Mouse (Mus musculus) fibroblast of lung, adult 2 months (primary cell): Measurements from ENCODE around the gene Adk.
"Not testable (repeated sequence)": the region's sequence is repeated elsewhere in the genome, so short reads cannot be mapped to it uniquely, and the experiment has no call there.

Experiments used
- DNase-seq: peaks from one replicate; pipeline ENCODE4 v3.0.0-alpha.2; 2011; ENCODE audit warnings: low read depth

Gene Adk

GRCm38 (mm10) chr14:21065490-21066162, 13.3 kb downstream of the Adk start:
- no peak for DNase-seq

DNA sequence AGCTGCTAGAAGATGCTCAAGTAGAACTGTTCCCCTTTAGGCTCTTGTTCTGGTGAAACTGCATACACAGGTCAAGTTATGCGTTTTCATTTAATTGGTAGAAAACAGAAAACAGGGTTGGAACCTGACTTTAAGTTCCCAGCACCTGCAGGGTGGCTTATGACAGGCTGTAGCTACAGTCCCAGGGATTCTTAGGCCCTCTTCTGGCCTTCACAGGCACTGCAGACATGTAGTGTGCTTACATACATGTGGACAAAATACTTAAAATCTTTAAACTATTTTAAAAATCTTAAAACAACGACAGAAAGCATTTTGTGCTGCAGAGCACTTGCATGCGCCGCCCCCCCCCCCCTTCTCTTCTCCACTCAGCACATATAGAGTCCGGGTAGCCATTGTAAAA, 17.2 kb downstream of the Adk start:
- DNase-seq, result no peak

DNA sequence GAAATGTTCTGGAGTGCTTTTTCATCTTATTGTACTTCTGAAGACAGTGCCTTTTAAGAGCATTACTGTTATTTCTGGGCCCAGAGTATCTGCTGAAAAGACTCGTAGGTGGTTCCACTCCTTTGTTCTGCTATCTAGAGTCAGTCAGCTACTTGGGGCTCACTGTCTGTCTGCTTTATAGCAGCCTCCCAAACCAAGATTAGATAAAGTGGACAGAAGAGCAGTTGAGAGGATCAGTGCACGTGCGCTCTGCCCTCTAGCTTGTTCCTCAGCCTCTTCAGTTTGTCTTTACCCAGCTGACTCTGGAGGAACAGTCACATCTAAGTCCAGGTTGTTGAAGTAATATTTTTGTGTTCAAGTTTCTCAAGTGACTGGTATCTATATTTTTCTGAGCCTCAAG, 21.6 kb downstream of the Adk start:
- DNase-seq, result no peak

GRCm38 (mm10) chr14:21074398-21075320, 22.3 kb downstream of the Adk start:
- no peak for DNase-seq

GRCm38 (mm10) chr14:21075751-21076500, 23.6 kb downstream of the Adk start:
- peak; percentile 92 for DNase-seq

DNA sequence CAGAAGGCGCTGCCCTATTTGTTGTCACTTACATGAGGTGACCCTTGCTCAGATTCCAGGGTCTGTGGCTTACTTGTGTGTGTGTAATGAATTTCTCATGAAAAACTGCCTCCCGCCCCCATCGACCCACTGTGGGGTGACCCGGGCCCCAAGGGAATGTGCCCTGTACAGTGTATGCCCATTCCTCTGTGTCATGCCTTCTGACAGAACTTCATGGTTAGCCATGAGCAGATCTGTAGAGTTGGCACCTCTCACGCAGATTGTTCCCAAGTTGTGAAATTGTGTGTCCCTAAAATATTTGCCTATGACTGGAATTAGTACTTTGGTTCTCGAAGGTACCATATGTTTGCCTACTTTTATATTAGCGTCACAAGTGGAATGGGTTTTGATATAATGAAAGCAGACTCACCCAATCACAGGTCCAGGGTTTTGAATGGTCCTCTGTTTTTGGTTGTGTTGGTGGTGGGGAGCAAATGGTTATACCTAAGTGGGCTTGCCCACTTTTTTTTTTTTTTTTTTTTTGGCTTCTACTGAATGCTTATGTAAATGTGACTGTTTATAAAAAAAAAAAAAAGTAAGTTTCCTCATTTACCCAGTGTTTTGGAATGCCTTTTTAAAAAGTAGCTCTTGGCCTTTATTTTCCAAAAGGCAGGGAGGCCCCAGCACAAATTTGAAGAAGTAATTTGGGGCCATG, 24.3 kb downstream of the Adk start:
- no peak for DNase-seq

GRCm38 (mm10) chr14:21077939-21078338, 25.6 kb downstream of the Adk start:
- DNase-seq, result no peak

DNA sequence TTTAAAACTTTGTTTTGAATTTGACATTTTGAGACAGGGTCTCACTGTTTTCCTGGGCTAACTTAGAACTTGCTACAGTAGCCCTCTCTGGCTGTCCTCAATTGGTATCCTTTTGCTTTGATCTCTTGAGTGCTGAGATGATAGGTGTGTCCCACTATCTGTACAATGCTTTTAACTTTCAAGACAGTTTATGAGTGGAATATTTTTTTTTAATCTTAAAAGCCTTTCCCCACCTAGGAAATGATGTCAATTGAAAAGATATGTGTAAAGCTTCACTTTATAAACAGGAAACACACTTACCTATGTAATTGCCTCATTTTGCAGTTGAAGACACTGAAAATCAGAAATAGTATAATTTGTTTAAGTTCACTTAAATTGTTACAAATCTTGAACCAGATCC, 26.1 kb downstream of the Adk start:
- no peak for DNase-seq

DNA sequence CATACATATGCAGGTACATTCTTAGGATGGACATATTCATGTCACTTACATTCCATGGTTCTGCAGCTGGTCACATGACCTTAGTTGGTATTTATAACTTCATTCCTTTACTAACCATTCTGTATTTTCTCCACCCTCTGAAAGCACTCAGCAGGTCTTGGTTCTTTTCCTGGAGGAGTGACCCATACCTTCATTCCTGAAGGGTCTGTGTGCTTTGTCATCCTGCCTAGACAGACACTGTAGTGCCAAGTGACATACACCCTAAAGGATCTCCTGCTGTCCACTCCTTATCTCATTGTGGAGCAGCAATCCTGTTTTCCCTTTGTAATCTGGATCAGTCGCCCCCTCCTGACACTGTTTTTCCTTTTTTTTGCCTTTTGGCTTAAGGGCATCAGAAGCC, 30.4 kb downstream of the Adk start:
- no peak for DNase-seq

- no peak for DNase-seq
These were observed 33.3 kb downstream of the Adk start for GRCm38 (mm10) chr14:21085666-21086065.

GRCm38 (mm10) chr14:21086106-21086505, 33.7 kb downstream of the Adk start:
- DNase-seq, result no peak

DNA sequence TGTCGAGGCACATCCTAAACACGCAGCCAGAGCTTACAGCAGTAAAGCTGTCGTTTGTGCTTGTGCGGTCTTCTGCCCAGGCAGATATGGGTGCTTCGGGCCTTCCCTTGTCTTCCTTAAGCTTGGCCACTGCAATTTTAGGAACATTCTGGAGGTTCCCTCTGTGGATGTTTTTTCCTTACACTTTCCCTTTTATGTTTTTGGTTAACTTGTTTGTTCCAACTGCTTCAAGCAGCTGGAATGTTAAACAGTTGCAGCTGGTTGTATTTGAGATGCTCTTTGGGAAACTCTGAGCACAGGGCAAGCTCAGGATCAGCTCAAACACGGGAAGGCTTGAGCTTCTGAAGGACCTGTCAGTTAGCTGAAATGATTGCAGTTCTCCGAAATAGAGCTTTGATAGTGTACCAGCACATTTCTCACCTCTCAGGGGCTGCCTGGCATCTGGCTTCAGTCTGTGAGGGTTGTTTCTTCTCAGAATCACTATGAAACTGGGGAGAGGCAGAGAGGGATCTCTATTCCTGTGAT, 34.5 kb downstream of the Adk start:
- DNase-seq, result no peak

- no peak for DNase-seq
These were observed 35.2 kb downstream of the Adk start for GRCm38 (mm10) chr14:21087390-21088060.

- no peak for DNase-seq
These were observed 36.4 kb downstream of the Adk start for GRCm38 (mm10) chr14:21088731-21089130.

DNA sequence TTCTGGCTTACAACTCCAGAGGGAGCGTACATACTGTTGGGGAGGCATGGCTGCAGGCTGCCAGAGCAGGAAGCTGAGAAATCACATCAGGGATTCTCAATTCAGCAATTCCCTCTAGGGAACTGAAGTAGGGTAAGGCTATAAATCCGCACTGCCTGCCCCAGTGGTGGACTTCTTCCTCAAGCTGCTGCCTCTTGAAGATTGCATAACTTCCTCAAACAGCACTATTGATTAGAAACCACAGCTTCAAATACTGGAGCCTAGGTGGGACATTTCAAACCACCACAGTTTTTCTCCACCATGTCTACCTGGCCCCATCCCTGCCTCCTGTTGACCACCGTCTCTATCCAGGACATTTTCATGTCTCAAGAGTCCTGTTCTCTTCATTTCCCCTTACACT, 38.0 kb downstream of the Adk start:
- no peak for DNase-seq

- DNase-seq, result no peak
These were observed 38.6 kb downstream of the Adk start for GRCm38 (mm10) chr14:21090930-21091486.

DNA sequence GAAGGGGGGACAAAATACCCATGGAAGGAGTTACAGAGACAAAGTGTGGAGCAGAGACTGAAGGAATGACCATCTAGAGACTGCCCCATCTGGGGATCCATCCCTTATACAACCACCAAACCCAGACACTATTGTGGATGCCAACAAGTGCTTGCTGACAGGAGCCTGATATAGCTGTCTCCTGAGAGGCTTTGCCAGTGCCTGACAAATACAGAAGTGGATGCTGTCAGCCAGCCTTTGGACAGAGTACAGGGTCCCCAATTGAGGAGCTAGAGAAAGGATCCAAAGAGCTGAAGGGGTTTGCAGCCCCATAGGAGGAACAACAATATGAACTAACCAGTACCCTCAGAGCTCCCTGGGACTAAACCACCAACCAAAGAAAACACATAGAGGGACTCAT, 41.8 kb downstream of the Adk start:
- DNase-seq, result not testable (repeated sequence)

GRCm38 (mm10) chr14:21096279-21096678, 43.9 kb downstream of the Adk start:
- DNase-seq, result no peak

DNA sequence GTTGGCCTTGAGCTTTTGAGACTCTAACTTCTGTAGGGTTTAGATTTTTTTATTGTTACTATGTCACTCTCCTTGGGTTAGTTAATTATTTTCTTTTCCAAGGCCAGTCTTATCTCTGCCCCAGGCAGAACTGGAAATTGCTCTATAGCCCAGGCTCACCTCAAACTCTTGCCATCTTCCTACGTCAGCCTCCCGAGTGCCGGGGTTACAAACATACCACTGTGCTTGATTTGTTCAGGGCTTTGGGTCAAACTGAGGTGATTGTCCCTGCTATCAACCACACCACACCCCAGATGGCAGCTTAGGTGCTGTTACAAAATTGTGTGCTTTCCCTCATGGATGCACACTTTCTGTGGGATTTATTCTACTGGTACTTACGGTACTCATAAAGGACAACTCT, 44.3 kb downstream of the Adk start:
- no peak for DNase-seq

- DNase-seq, result no peak
These were observed 47.0 kb downstream of the Adk start for GRCm38 (mm10) chr14:21099371-21099770.

DNA sequence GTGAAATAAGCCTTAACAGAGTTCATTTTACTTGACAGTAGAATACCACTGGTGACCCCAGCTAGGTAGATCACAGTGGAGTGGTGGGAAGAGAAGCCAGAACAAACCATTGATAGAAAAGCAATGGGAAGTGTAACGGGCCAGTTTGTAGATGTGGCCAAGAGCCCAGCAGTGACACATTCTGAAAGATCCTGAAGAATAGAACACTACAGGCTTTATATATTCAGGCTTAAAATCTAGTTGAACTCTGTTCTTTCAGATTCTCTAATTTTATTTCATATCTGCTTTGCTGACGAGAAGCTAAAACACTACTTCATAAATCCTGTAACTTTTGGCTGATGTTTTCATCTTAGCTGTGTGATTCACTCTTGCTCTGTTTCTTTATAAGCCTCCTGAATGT, 48.5 kb downstream of the Adk start:
- DNase-seq, result no peak
